Mouse (Mus musculus) thymus, adult 2 months (tissue): ENCODE measurements around the gene Actl6a.

Experiments
- CTCF ChIP-seq: fragments of 200-500 bp; IDR thresholded peaks from 2 replicates; pipeline ENCODE4 v1.5.1; 2012; ENCODE audit warnings: mild to moderate bottlenecking, control low read depth, low read length, moderate library complexity, borderline replicate concordance; ENCODE audit not compliant: control insufficient read depth, poor library complexity, insufficient read depth; ENCODE audit errors: extremely low read depth
- POLR2A ChIP-seq: fragments of 200-500 bp; IDR thresholded peaks from 2 replicates; pipeline ENCODE4 v1.6.1; 2012; ENCODE audit warnings: mild to moderate bottlenecking, low read length, control low read depth, moderate library complexity; ENCODE audit not compliant: control insufficient read depth, poor library complexity, insufficient read depth; ENCODE audit errors: extremely low read depth

- TF ChIP-seq CTCF, result no peak
- TF ChIP-seq POLR2A, result no peak
These were observed 18.9 kb upstream of the Actl6a start for GRCm38 (mm10) chr3:32687156-32687555.
